ENCODE assay signal across 11 mouse cellular contexts in genomic region chr13:53069076-53069690, GRCm38 (mm10).
DNase-seq lines count a peak whose midpoint lies in the region; ATAC-seq and TF ChIP-seq lines count a peak whose summit lies in the region.
"Had no signal": no experiment of that assay in that cellular context is flagged by ENCODE, and none has a peak within 500 bp of the region (broad histone marks: within the 10 kb centered on the region; RNA-seq: fewer than 3 reads in every experiment).

No protein-coding gene starts in this region.

- no peak for TF ChIP-seq CTCF in gastrocnemius, adult 2 months (IDR thresholded peaks at IDR 0.05)
- TF ChIP-seq CTCF in midbrain, postnatal 0 days (IDR thresholded peaks at IDR 0.05) = no peak

- intact Hi-C loops in gastrocnemius, adult 2 months (cut with DNase I) = loop anchor here (5.0 kb wide), 1 partner anchor 62 kb away; no protein-coding TSS in a partner anchor

- H3K4me2 ChIP-seq in midbrain, postnatal 0 days (ENCODE audit: low read depth, low read length, poor library complexity, severe bottlenecking) = no peak overlapping the region
- no peak overlapping the region for H3K4me2 ChIP-seq in kidney, embryonic 15.5 days
- H3K4me2 ChIP-seq: limb, embryonic 12.5 days had no signal

- 74% methylated on average over 22 of the region's 22 CpGs for WGBS in midbrain, embryonic 10.5 days
- WGBS in midbrain, postnatal 0 days = 54% methylated on average over 22 of the region's 22 CpGs
- 60% methylated on average over 22 of the region's 22 CpGs for WGBS in kidney, embryonic 15.5 days

- no peak overlapping the region for H3K9ac ChIP-seq in midbrain, postnatal 0 days (replicated peaks; ENCODE audit: low read length, poor library complexity, severe bottlenecking)
- H3K9ac ChIP-seq in kidney, embryonic 15.5 days = no peak overlapping the region
- H3K9ac ChIP-seq: limb, embryonic 12.5 days had no signal

- peak overlapping the region; percentile 37 for H3K4me3 ChIP-seq in gastrocnemius, adult 2 months
- no peak overlapping the region for H3K4me3 ChIP-seq in midbrain, embryonic 10.5 days
- no peak overlapping the region for H3K4me3 ChIP-seq in midbrain, postnatal 0 days (ENCODE audit: low read depth, low read length)
- no peak overlapping the region for H3K4me3 ChIP-seq in kidney, embryonic 15.5 days (replicated peaks)
- H3K4me3 ChIP-seq: limb, embryonic 12.5 days had no signal

- no peaks in the 10 kb centered on the region for H3K36me3 ChIP-seq in midbrain, embryonic 10.5 days
- no peaks in the 10 kb centered on the region for H3K36me3 ChIP-seq in midbrain, postnatal 0 days (ENCODE audit: insufficient read depth, low read length)
- no peaks in the 10 kb centered on the region for H3K36me3 ChIP-seq in kidney, embryonic 15.5 days
- H3K36me3 ChIP-seq: limb, embryonic 12.5 days had no signal

- peaks cover 35% of the 10 kb centered on the region for H3K27me3 ChIP-seq in midbrain, embryonic 10.5 days (ENCODE audit: low read depth, poor library complexity, severe bottlenecking)
- H3K27me3 ChIP-seq in midbrain, postnatal 0 days (ENCODE audit: insufficient read depth, low read length) = 0 out of 2 replicates have a peak, but pooled peaks cover 3% of the 10 kb centered on the region
- peaks cover 3% of the 10 kb centered on the region; the same call in 1 of the 2 replicates for H3K27me3 ChIP-seq in kidney, embryonic 15.5 days
- H3K27me3 ChIP-seq: limb, embryonic 12.5 days had no signal

- ATAC-seq in midbrain, postnatal 0 days (ENCODE audit: low FRiP score) = no peak
- no peak for ATAC-seq in kidney, embryonic 15.5 days (replicated peaks; ENCODE audit: low FRiP score)

- peak; percentile 47 for DNase-seq in gastrocnemius, adult 2 months
- no peak for DNase-seq in gastrocnemius, adult 8-10 months (ENCODE audit: low spot score in 2 of 2)
- DNase-seq in midbrain, embryonic 10.5 days (ENCODE audit: low spot score) = peak; percentile 15
- DNase-seq in midbrain, postnatal 0 days (ENCODE audit: low spot score) = no peak
- peak; percentile 26 for DNase-seq in gastrocnemius, postnatal 25 days
- peak; percentile 7 to 19 for DNase-seq in thymus, postnatal 36 days
- DNase-seq in layer of hippocampus, adult 8-10 months (ENCODE audit: low spot score in 2 of 2) = no peak
- DNase-seq: lung, postnatal 36 days; right cerebral cortex, adult 18-20 months had no signal

- H3K9me3 ChIP-seq in midbrain, embryonic 10.5 days (replicated peaks) = no peaks in the 10 kb centered on the region
- H3K9me3 ChIP-seq in midbrain, postnatal 0 days (ENCODE audit: low read length) = 0 out of 2 replicates have a peak, but pooled peaks cover 2% of the 10 kb centered on the region
- no peaks in the 10 kb centered on the region for H3K9me3 ChIP-seq in kidney, embryonic 15.5 days (replicated peaks)
- H3K9me3 ChIP-seq: limb, embryonic 12.5 days had no signal

- H3K4me1 ChIP-seq in midbrain, embryonic 10.5 days = peaks cover 21% of the 10 kb centered on the region
- H3K4me1 ChIP-seq in midbrain, postnatal 0 days (ENCODE audit: insufficient read depth, low read length) = no peaks in the 10 kb centered on the region
- H3K4me1 ChIP-seq in kidney, embryonic 15.5 days = peaks cover 18% of the 10 kb centered on the region
- H3K4me1 ChIP-seq: limb, embryonic 12.5 days had no signal

- peak overlapping the region; percentile 82 for H3K27ac ChIP-seq in gastrocnemius, adult 2 months
- H3K27ac ChIP-seq in midbrain, embryonic 10.5 days (replicated peaks) = no peak overlapping the region
- H3K27ac ChIP-seq in midbrain, postnatal 0 days (ENCODE audit: low read depth, low read length) = no peak overlapping the region
- H3K27ac ChIP-seq in kidney, embryonic 15.5 days = no peak overlapping the region
- H3K27ac ChIP-seq: limb, embryonic 12.5 days had no signal

Comparison
In these comparisons a context has a peak if more than half of its experiments do, and no peak if none do; other contexts are left out.
1. DNase-seq: peak in gastrocnemius, adult 2 months (single experiment), midbrain, embryonic 10.5 days (single experiment), gastrocnemius, postnatal 25 days (single experiment) and thymus, postnatal 36 days (2 of 2); none in gastrocnemius, adult 8-10 months (0 of 2), midbrain, postnatal 0 days (single experiment) and layer of hippocampus, adult 8-10 months (0 of 2).